Mouse (Mus musculus): ENCODE measurements at regions not wholly inside any gene's neighbourhood (a gene's known extent, or its start where the extent isn't known, plus 50 kb on each side); places are given as distances from the start of the nearest gene placed in this dataset.

GRCm38 (mm10) chr1:51535414-51535813 is 57.2 kb upstream of the Nabp1 start:
- DNase-seq (ENCODE audit: low spot score in 2 of 2), result no peak

- no peak for DNase-seq (ENCODE audit: low spot score in 2 of 2)
Observed at GRCm38 (mm10) chr1:51531360-51531759, 53.1 kb upstream of the Nabp1 start.

- DNase-seq (ENCODE audit: low spot score in 2 of 2), result no peak
Observed at GRCm38 (mm10) chr1:51530191-51530926, 52.1 kb upstream of the Nabp1 start.

GRCm38 (mm10) chr1:51529653-51530052 is 51.4 kb upstream of the Nabp1 start:
- DNase-seq (ENCODE audit: low spot score in 2 of 2), result no peak

- no peak for DNase-seq (ENCODE audit: low spot score in 2 of 2)
Observed at GRCm38 (mm10) chr1:51528671-51529070, 50.4 kb upstream of the Nabp1 start.

All from right cerebral cortex, postnatal 10 days (tissue).